Mouse (Mus musculus) lung, adult 2 months (tissue): Measurements from ENCODE around the gene Polr2m. TPM values are rescaled to one million over a fixed set of nuclear protein-coding genes. Genes with fewer than 3 reads are reported as not detected.
A peak's percentile ranks its signal among the peaks of the same experiment; 100 is the strongest.
"Not testable (repeated sequence)": the region's sequence is repeated elsewhere in the genome, so short reads cannot be mapped to it uniquely, and the experiment has no call there.

Experiments used
- DNase-seq: peaks from one replicate; pipeline ENCODE4 v3.0.0; 2022
- H3K4me1 ChIP-seq: fragments of 200-500 bp; 2 replicates; pipeline ENCODE4 v1.6.1; 2011; ENCODE audit warnings: low read length; ENCODE audit not compliant: control insufficient read depth, insufficient read depth
- H3K4me3 ChIP-seq: fragments of 200-500 bp; replicated peaks from 2 replicates; pipeline ENCODE3; 2011; ENCODE audit warnings: low read depth, mild to moderate bottlenecking, control low read depth, low read length; ENCODE audit errors: extremely low read depth
- CTCF ChIP-seq: fragments of 200-500 bp; IDR thresholded peaks from 2 replicates; pipeline ENCODE4 v1.5.1; 2011; ENCODE audit warnings: mild to moderate bottlenecking, low read length, control low read depth; ENCODE audit not compliant: insufficient read depth
- POLR2A ChIP-seq: fragments of 200-500 bp; IDR thresholded peaks from 2 replicates; pipeline ENCODE4 v1.6.1; 2011; ENCODE audit warnings: low read depth, mild to moderate bottlenecking, control low read depth, low read length, borderline replicate concordance; ENCODE audit errors: extremely low read depth
- WGBS: fragments of 180-500 bp; shearing (Covaris S2); methylation state at CpG from one replicate; pipeline ENCODE4 v1.1.7; 2018; 5-methylcytosine and 5-hydroxymethylcytosine counted together
- polyA plus RNA-seq: library from polyadenylated mRNA; depleted of rRNA; stranded (reverse); fragments of >200 nt; gene quantifications from 2 replicates; pipeline ENCODE4 v1.2.3, GENCODE M21; 2012

The Polr2m gene
- polyA plus RNA-seq, 1 experiment = 403 TPM

DNA sequence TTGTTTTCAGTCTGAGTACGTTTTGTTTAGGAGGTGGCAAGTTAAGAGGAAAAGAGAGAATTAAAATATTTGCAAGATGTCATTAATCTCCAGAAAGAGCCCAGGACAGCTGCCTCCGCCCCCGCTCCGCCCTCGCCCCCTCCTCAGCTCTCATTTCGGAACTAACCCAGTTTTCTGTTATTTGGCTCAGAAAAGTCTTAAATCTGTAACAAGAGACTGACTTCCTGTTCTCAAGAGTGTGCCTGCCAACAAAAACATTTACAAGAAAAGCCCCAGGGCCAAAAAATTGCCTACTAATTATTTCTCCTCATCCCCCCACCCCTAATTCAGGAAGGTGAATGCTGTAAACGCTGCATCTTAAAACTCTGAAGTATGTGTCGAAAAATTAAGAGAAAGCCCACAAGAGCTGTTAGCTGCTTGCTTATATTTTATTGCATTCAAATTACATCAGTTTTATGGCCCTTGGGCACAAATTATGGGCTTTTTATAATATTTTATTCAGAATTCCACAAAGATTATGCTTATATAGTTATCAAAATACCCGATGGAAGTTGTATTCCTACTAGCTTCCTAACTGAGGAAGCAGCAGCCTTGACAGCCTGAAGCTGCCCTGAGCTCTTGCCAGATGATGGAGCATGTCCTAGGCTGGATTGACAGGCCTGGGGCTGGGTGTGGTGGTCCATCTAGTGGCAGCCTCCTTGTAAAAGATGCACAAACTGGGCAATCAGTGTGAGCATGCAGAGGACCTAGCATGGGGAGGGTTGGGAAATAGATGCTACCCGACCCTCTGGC is 12.9 kb upstream of the Polr2m start:
- DNase-seq = no peak
- 43% methylated on average over 10 of the region's 10 CpGs for WGBS
- H3K4me3 ChIP-seq = no peak overlapping the region
- no peak for TF ChIP-seq POLR2A
- no peak for TF ChIP-seq CTCF
- H3K4me1 ChIP-seq = no peaks in the 10 kb centered on the region

DNA sequence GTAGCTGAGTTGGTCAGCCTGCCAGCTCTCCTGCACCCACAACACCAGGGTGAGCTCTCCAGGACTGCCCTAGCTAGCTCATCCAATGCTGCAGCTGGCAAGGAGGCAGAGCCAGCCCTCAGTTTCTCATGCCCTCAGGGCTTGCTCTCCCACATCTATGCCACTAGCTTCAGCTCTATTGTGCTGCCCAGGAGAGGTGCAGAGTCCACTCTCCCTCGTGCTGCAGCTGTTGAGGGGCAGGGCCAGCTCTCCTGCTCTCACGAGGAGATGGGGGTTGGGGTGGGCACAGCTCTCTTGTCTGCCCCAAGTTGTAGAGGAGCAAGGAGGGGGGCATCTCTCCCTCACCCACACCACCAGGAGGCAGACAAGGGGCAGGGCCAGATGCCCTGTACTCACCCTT is 10.9 kb upstream of the Polr2m start:
- no peak for DNase-seq
- no peak for TF ChIP-seq CTCF
- TF ChIP-seq POLR2A = no peak
- no peak overlapping the region for H3K4me3 ChIP-seq
- WGBS = 47% methylated on average over 2 of the region's 2 CpGs
- H3K4me1 ChIP-seq = no peaks in the 10 kb centered on the region

- no peak for DNase-seq
- TF ChIP-seq CTCF (no peak), POLR2A (no peak)
- WGBS = 84% methylated on average over 5 of the region's 5 CpGs
- no peak overlapping the region for H3K4me3 ChIP-seq
- no peaks in the 10 kb centered on the region for H3K4me1 ChIP-seq
These were observed 8.0 kb upstream of the Polr2m start for GRCm38 (mm10) chr9:71493771-71494170.

GRCm38 (mm10) chr9:71492296-71493025 is 6.7 kb upstream of the Polr2m start:
- 66% methylated on average over 15 of the region's 15 CpGs for WGBS
- Histone ChIP-seq H3K4me1 (no peaks in the 10 kb centered on the region), H3K4me3 (no peak overlapping the region)
- TF ChIP-seq POLR2A = no peak
- no peak for TF ChIP-seq CTCF
- DNase-seq = no peak

DNA sequence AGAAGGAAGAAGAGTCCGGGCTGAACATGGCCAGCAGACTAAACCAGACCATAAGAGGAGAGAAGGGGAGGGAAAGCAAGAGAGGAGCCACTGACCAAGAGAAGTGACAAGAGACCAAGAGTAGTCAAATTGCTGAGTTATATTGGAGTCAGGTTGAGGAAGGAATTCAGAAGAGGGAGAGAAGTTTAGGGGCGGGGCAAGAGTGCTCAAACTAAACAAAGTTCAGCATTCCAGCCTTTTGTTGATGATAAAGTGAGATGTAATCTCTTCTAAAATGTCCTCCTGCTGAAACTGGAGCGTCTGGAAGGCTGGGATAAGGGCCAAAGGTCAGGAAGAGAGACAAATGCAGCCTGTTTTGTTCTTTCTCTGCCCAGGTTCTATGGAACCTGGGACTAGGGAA is 4.3 kb upstream of the Polr2m start:
- H3K4me1 ChIP-seq = no peaks in the 10 kb centered on the region; the same call in 1 of the 2 replicates
- TF ChIP-seq POLR2A (no peak), CTCF (no peak)
- DNase-seq = no peak
- WGBS = 35% methylated on average over 3 of the region's 3 CpGs
- no peak overlapping the region for H3K4me3 ChIP-seq

DNA sequence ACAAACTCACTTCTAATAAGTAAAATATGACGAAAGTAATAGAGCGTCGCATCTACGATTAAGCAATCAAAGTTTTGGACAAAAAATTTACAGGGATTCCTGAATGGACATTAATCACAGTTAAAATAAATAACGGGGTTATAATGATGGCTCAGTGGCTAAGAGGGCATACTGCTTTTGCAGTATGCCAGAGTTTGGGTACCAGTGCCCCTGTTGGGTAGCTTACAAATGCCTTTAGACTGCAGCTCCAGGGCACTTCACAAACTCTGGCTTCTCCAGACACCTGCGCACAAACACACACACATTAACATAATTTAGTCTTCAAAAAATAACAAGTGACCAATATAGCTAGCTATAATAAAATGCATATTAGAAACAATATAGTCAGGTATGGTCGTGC is 392 bp upstream of the Polr2m start:
- no peaks in the 10 kb centered on the region; the same call in 1 of the 2 replicates for H3K4me1 ChIP-seq
- 36% methylated on average over 7 of the region's 7 CpGs for WGBS
- no peak for DNase-seq
- H3K4me3 ChIP-seq = peak overlapping the region; percentile 39
- TF ChIP-seq CTCF = no peak
- no peak for TF ChIP-seq POLR2A

DNA sequence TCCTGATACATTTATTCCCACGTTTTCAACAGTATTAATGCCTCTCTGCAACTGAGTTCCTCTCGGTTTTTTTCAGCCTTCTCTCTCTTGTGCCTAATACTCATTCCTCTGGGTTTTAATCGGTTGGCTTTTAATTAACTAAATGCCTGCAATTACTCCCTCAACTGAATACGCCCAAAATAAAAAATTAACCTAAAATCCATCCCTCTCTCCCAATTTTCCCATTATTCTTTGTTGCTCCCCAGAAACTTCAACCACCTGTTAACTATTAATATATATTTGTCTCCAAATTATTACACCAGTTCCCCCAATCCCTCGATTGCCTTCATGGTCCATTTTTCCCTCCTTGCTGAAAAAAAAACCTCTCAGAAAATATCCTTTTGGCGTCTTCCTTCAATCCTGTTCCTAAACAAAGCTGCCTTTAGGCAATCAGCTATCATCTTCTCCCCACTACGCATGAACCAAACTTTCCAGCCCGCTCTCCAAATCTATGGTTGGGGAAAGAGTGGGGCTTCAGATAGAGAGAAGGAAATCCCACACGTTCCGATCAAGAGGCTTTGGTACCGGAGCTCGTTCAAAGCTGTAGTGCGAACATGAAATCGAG is 762 bp downstream of the Polr2m start:
- Histone ChIP-seq H3K4me3 (peak overlapping the region; percentile 89), H3K4me1 (no peaks in the 10 kb centered on the region; the same call in 1 of the 2 replicates)
- no peak for DNase-seq
- under 1% methylated on average over 14 of the region's 14 CpGs for WGBS
- no peak for TF ChIP-seq POLR2A
- no peak for TF ChIP-seq CTCF

DNA sequence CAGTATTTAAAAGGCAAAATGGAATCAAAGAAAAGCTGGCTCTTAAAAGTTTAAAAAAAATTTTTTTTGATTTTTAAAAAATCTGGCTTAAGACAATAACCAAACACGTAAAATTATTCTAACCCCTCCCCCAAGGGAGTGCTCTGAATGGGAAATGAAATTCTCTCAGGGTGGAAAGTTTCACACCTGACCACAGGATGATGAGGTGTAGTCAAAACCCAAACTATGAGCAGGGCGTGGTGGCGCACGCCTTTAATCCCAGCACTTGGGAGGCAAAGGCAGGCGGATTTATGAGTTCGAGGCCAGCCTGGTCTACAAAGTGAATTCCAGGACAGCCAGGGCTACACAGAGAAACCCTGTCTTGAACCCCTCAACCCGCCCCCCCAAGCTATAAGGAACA is 1.9 kb downstream of the Polr2m start:
- not testable (repeated sequence) for H3K4me3 ChIP-seq, DNase-seq
- WGBS = 80% methylated on average over 7 of the region's 7 CpGs

DNA sequence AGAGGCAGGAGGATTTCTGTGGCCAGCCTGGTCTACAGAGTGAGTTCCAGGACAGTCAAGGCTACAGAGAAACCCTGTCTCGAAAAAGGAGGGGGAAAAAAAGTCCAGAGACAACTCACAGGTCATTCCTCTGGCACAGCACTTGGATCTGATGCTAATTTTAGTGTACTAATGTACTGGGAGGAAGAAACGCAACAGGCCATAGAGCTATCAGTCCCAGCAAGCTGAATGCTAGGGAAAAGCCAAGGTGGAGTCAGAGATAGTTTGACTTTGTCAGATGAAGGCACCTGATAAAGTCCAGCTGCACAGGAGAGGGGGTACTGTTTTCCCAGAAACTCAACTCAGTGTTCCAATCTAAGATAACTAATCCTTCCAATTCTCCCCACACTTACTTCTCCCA is 5.4 kb downstream of the Polr2m start:
- no peak overlapping the region for H3K4me3 ChIP-seq
- WGBS = 88% methylated on average over 2 of the region's 2 CpGs
- H3K4me1 ChIP-seq = no peaks in the 10 kb centered on the region; the same call in 1 of the 2 replicates
- no peak for TF ChIP-seq CTCF
- no peak for TF ChIP-seq POLR2A
- DNase-seq = no peak

More for the DNA sequence above, 1.9 kb downstream of the Polr2m start:
- not testable (repeated sequence) for H3K4me1 ChIP-seq

GRCm38 (mm10) chr9:71479413-71479812 is 6.3 kb downstream of the Polr2m start:
- Histone ChIP-seq H3K4me1 (no peaks in the 10 kb centered on the region; the same call in 1 of the 2 replicates), H3K4me3 (no peak overlapping the region)
- TF ChIP-seq CTCF (no peak), POLR2A (no peak)
- DNase-seq = no peak
- WGBS = 82% methylated on average over 9 of the region's 9 CpGs
